15 mouse cellular contexts compared by ENCODE assay signal in the genomic region with DNA sequence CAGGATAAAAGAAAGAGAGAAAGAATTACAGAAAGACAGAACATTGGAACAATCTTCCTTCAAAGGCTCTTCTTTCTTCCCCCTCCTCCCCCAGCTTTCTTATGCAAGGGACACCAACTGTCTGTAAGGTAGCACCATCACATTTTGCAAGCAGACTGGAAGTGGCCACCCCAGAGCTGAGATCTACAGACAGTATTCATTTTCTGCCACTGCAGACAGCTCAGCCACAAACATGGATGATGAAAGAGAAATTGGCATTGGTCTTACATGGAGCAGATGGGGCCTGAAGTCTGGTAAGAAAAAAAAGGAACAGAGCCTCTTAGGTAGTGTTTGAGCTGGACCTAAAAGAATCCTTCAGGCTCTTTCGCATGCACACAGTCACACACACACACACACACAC.
DNase-seq lines count a peak whose midpoint lies in the region; ATAC-seq lines count a peak whose summit lies in the region.
"Had no signal": no experiment of that assay in that cellular context is flagged by ENCODE, and none has a peak within 500 bp of the region (broad histone marks: within the 10 kb centered on the region; RNA-seq: fewer than 3 reads in every experiment).

No protein-coding gene starts in this region.

- 100% methylated on average over 1 of the region's 1 CpGs for WGBS in hindbrain, embryonic 10.5 days
- 100% methylated on average over 1 of the region's 1 CpGs for WGBS in hindbrain, embryonic 11.5 days
- WGBS in kidney, embryonic 15.5 days = 100% methylated on average over 1 of the region's 1 CpGs

- no peaks in the 10 kb centered on the region for H3K27me3 ChIP-seq in hindbrain, embryonic 10.5 days (ENCODE audit: insufficient read depth, poor library complexity, severe bottlenecking)
- no peaks in the 10 kb centered on the region for H3K27me3 ChIP-seq in hindbrain, embryonic 11.5 days (ENCODE audit: control insufficient read depth, insufficient read depth, low read length)
- H3K27me3 ChIP-seq in kidney, embryonic 15.5 days = no peaks in the 10 kb centered on the region
- H3K27me3 ChIP-seq: heart, embryonic 15.5 days; hindbrain, embryonic 15.5 days; limb, embryonic 13.5 days; neural tube, embryonic 13.5 days had no signal

- no peak overlapping the region for H3K4me2 ChIP-seq in hindbrain, embryonic 11.5 days (replicated peaks; ENCODE audit: low read depth, low read length)
- H3K4me2 ChIP-seq in kidney, embryonic 15.5 days = no peak overlapping the region
- H3K4me2 ChIP-seq: heart, embryonic 15.5 days; hindbrain, embryonic 15.5 days; limb, embryonic 13.5 days; neural tube, embryonic 13.5 days had no signal

- no peak for DNase-seq in hindbrain, embryonic 10.5 days (ENCODE audit: low spot score)
- DNase-seq in hindbrain, embryonic 11.5 days (ENCODE audit: low spot score) = no peak
- peak; percentile 23 for DNase-seq in right cerebral cortex, adult 18-20 months
- no peak for DNase-seq in right cerebral cortex, postnatal 25 days
- peak; percentile 20 for DNase-seq in fibroblast of lung, adult 2 months (ENCODE audit: low read depth)
- peak; percentile 42 for DNase-seq in telencephalon, adult 2 months (ENCODE audit: low read depth, low spot score)
- DNase-seq: cerebellum, adult 18-20 months; gastrocnemius, postnatal 36 days; kidney, adult 8-10 months had no signal

- no peak overlapping the region for H3K9ac ChIP-seq in hindbrain, embryonic 11.5 days (ENCODE audit: low read depth, low read length)
- H3K9ac ChIP-seq in kidney, embryonic 15.5 days = no peak overlapping the region
- H3K9ac ChIP-seq: heart, embryonic 15.5 days; hindbrain, embryonic 15.5 days; limb, embryonic 13.5 days; neural tube, embryonic 13.5 days had no signal

- peaks cover 10% of the 10 kb centered on the region for H3K4me1 ChIP-seq in hindbrain, embryonic 10.5 days (replicated peaks)
- H3K4me1 ChIP-seq in hindbrain, embryonic 11.5 days (replicated peaks; ENCODE audit: control insufficient read depth, insufficient read depth, low read length) = no peaks in the 10 kb centered on the region
- H3K4me1 ChIP-seq in kidney, embryonic 15.5 days = no peaks in the 10 kb centered on the region
- H3K4me1 ChIP-seq: heart, embryonic 15.5 days; hindbrain, embryonic 15.5 days; limb, embryonic 13.5 days; neural tube, embryonic 13.5 days had no signal

- H3K9me3 ChIP-seq in hindbrain, embryonic 10.5 days = no peaks in the 10 kb centered on the region
- H3K9me3 ChIP-seq in hindbrain, embryonic 11.5 days (ENCODE audit: control insufficient read depth, low read length) = no peaks in the 10 kb centered on the region
- no peaks in the 10 kb centered on the region for H3K9me3 ChIP-seq in kidney, embryonic 15.5 days (replicated peaks)
- H3K9me3 ChIP-seq: heart, embryonic 15.5 days; hindbrain, embryonic 15.5 days; limb, embryonic 13.5 days; neural tube, embryonic 13.5 days had no signal

- H3K4me3 ChIP-seq in hindbrain, embryonic 10.5 days = no peak overlapping the region
- H3K4me3 ChIP-seq in hindbrain, embryonic 11.5 days (ENCODE audit: low read depth, low read length) = no peak overlapping the region
- H3K4me3 ChIP-seq in kidney, embryonic 15.5 days (replicated peaks) = no peak overlapping the region
- H3K4me3 ChIP-seq: heart, embryonic 15.5 days; hindbrain, embryonic 15.5 days; limb, embryonic 13.5 days; neural tube, embryonic 13.5 days had no signal

- H3K36me3 ChIP-seq in hindbrain, embryonic 10.5 days = no peaks in the 10 kb centered on the region
- no peaks in the 10 kb centered on the region for H3K36me3 ChIP-seq in hindbrain, embryonic 11.5 days (ENCODE audit: control insufficient read depth, insufficient read depth, low read length)
- no peaks in the 10 kb centered on the region for H3K36me3 ChIP-seq in kidney, embryonic 15.5 days
- H3K36me3 ChIP-seq: heart, embryonic 15.5 days; hindbrain, embryonic 15.5 days; limb, embryonic 13.5 days; neural tube, embryonic 13.5 days had no signal

- no peak for ATAC-seq in hindbrain, embryonic 11.5 days (ENCODE audit: low FRiP score)
- no peak for ATAC-seq in kidney, embryonic 15.5 days (replicated peaks; ENCODE audit: low FRiP score)
- ATAC-seq: activated CD4-positive, CD25-positive, alpha-beta regulatory T cell, adult 4 months had no signal

- peak overlapping the region; percentile 50; the same call in 1 of the 2 replicates for H3K27ac ChIP-seq in hindbrain, embryonic 10.5 days
- H3K27ac ChIP-seq in hindbrain, embryonic 11.5 days (ENCODE audit: low read depth, low read length) = no peak overlapping the region
- H3K27ac ChIP-seq in kidney, embryonic 15.5 days = no peak overlapping the region
- H3K27ac ChIP-seq: heart, embryonic 15.5 days; hindbrain, embryonic 15.5 days; limb, embryonic 13.5 days; neural tube, embryonic 13.5 days had no signal

Comparison
In these comparisons a context has a peak if more than half of its experiments do, and no peak if none do; other contexts are left out.
1. DNase-seq: peak in right cerebral cortex, adult 18-20 months (single experiment), fibroblast of lung, adult 2 months (single experiment) and telencephalon, adult 2 months (single experiment); none in hindbrain, embryonic 10.5 days (single experiment), hindbrain, embryonic 11.5 days (single experiment) and right cerebral cortex, postnatal 25 days (single experiment).